Mouse (Mus musculus): Measurements from ENCODE around the gene Tecr.

- TF ChIP-seq CTCF (IDR thresholded peaks at IDR 0.05; ENCODE audit: low read depth) (no peak), EP300 (IDR thresholded peaks at IDR 0.05; ENCODE audit: low read depth) (no peak)
Observed at GRCm38 (mm10) chr8:83609547-83610180, 1.9 kb upstream of the Tecr start.

Measured in heart, postnatal 0 days (tissue).